Mouse (Mus musculus) midbrain, embryonic 13.5 days (tissue): ENCODE data around the gene Gm20458. TPM values are rescaled to one million over a fixed set of nuclear protein-coding genes. Genes with fewer than 3 reads are reported as not detected.

Experiments used
- ATAC-seq: fragments of 200-750 bp; cut with Nextera tagmentation; 2 replicates; pipeline ENCODE4 v1.8.0; 2017; ENCODE audit warnings: mild to moderate bottlenecking, moderate TSS enrichment, moderate library complexity
- H3K27ac ChIP-seq: fragments of 300-500 bp; sonication (generic); 2 replicates; pipeline ENCODE4 v1.5.1; 2015; ENCODE audit warnings: inconsistent platforms, mild to moderate bottlenecking, moderate library complexity
- H3K27me3 ChIP-seq: fragments of 300-500 bp; sonication (generic); 2 replicates; pipeline ENCODE4 v1.6.1; 2015; ENCODE audit warnings: mild to moderate bottlenecking, inconsistent platforms
- H3K36me3 ChIP-seq: fragments of 300-500 bp; sonication (generic); 2 replicates; pipeline ENCODE4 v1.6.1; 2015; ENCODE audit warnings: mild to moderate bottlenecking, inconsistent platforms
- H3K4me1 ChIP-seq: fragments of 300-500 bp; sonication (generic); replicated peaks from 2 replicates; pipeline ENCODE4 v1.6.1; 2015; ENCODE audit warnings: inconsistent platforms
- H3K4me2 ChIP-seq: fragments of 300-500 bp; sonication (generic); replicated peaks from 2 replicates; pipeline ENCODE4 v1.6.1; 2015; ENCODE audit warnings: moderate library complexity, mild to moderate bottlenecking, inconsistent platforms
- H3K4me3 ChIP-seq: fragments of 300-500 bp; sonication (generic); replicated peaks from 2 replicates; pipeline ENCODE4 v1.5.1; 2015; ENCODE audit warnings: mild to moderate bottlenecking, inconsistent platforms
- H3K9ac ChIP-seq: fragments of 300-500 bp; sonication (generic); replicated peaks from 2 replicates; pipeline ENCODE4 v1.6.1; 2015; ENCODE audit warnings: mild to moderate bottlenecking, inconsistent platforms
- H3K9me3 ChIP-seq: fragments of 300-500 bp; sonication (generic); 2 replicates; pipeline ENCODE4 v1.6.1; 2016; ENCODE audit warnings: mild to moderate bottlenecking, inconsistent platforms
- WGBS: fragments of 180-500 bp; shearing (Covaris S2); methylation state at CpG from one replicate; pipeline ENCODE4 v1.1.7; 2015; 5-methylcytosine and 5-hydroxymethylcytosine counted together
- polyA plus RNA-seq: library from polyadenylated mRNA; unstranded; fragments of >200 nt; fragmentation: Nextera tagmentation; extraction: Ambion mirVana; gene quantifications from 2 replicates; pipeline ENCODE4 v1.2.1, GENCODE M21; 2015

Gm20458 gene
- polyA plus RNA-seq, 1 experiment from 2014 or later, result 5.2 TPM

- no peaks in the 10 kb centered on the region for H3K27me3 ChIP-seq
- H3K36me3 ChIP-seq, result peaks cover 1% of the 10 kb centered on the region; the same call in 1 of the 2 replicates
- H3K9me3 ChIP-seq, result no peaks in the 10 kb centered on the region
- H3K9ac ChIP-seq, result no peak overlapping the region
- peaks cover 24% of the 10 kb centered on the region for H3K4me1 ChIP-seq
- no peak overlapping the region for H3K27ac ChIP-seq
- H3K4me2 ChIP-seq, result no peak overlapping the region
- 68% methylated on average over 7 of the region's 7 CpGs for WGBS
- no peak for ATAC-seq
- no peak overlapping the region for H3K4me3 ChIP-seq
Observed at GRCm38 (mm10) chr2:164457942-164458341, 2.8 kb upstream of the Gm20458 start.

GRCm38 (mm10) chr2:164458535-164458934, 2.2 kb upstream of the Gm20458 start:
- Histone ChIP-seq H3K27me3 (no peaks in the 10 kb centered on the region), H3K4me2 (no peak overlapping the region), H3K36me3 (peaks cover 6% of the 10 kb centered on the region), H3K4me1 (peaks cover 25% of the 10 kb centered on the region), H3K4me3 (no peak overlapping the region), H3K27ac (no peak overlapping the region), H3K9me3 (no peaks in the 10 kb centered on the region), H3K9ac (no peak overlapping the region)
- no peak for ATAC-seq
- WGBS, result 88% methylated on average over 8 of the region's 8 CpGs

- Histone ChIP-seq H3K27ac (no peak overlapping the region), H3K4me3 (no peak overlapping the region), H3K9ac (no peak overlapping the region), H3K4me1 (peaks cover 15% of the 10 kb centered on the region), H3K9me3 (no peaks in the 10 kb centered on the region), H3K4me2 (no peak overlapping the region), H3K36me3 (peaks cover 65% of the 10 kb centered on the region), H3K27me3 (no peaks in the 10 kb centered on the region)
- ATAC-seq, result no peak
Observed at GRCm38 (mm10) chr2:164465161-164465560, 4.4 kb downstream of the Gm20458 start.

- Histone ChIP-seq H3K27me3 (no peaks in the 10 kb centered on the region), H3K4me3 (no peak overlapping the region), H3K4me1 (peaks cover 13% of the 10 kb centered on the region), H3K36me3 (peaks cover 75% of the 10 kb centered on the region), H3K9me3 (no peaks in the 10 kb centered on the region), H3K4me2 (no peak overlapping the region), H3K9ac (no peak overlapping the region), H3K27ac (no peak overlapping the region)
- WGBS, result 88% methylated on average over 5 of the region's 5 CpGs
- ATAC-seq, result no peak
Observed at GRCm38 (mm10) chr2:164466787-164467186, 6.0 kb downstream of the Gm20458 start.

GRCm38 (mm10) chr2:164470254-164470653, 9.5 kb downstream of the Gm20458 start:
- WGBS, result 31% methylated on average over 10 of the region's 10 CpGs
- ATAC-seq, result no peak
- Histone ChIP-seq H3K4me2 (no peak overlapping the region), H3K9ac (no peak overlapping the region), H3K4me3 (no peak overlapping the region), H3K27me3 (no peaks in the 10 kb centered on the region), H3K27ac (no peak overlapping the region), H3K9me3 (no peaks in the 10 kb centered on the region), H3K36me3 (peaks cover 78% of the 10 kb centered on the region), H3K4me1 (no peaks in the 10 kb centered on the region)

- Histone ChIP-seq H3K9me3 (no peaks in the 10 kb centered on the region), H3K27me3 (no peaks in the 10 kb centered on the region), H3K4me1 (no peaks in the 10 kb centered on the region), H3K4me2 (no peak within 1 kb of the TSS), H3K27ac (no peak within 1 kb of the TSS), H3K36me3 (peaks cover 66% of the 10 kb centered on the region), H3K9ac (no peak within 1 kb of the TSS), H3K4me3 (no peak within 1 kb of the TSS)
- no peak for ATAC-seq
- WGBS, result 81% methylated on average over 6 of the region's 6 CpGs
Observed at GRCm38 (mm10) chr2:164473624-164474023, 12.9 kb downstream of the Gm20458 start, which contains the start of gene Trp53tg5. Trp53tg5 (minus strand) TSS chr2:164473724.

GRCm38 (mm10) chr2:164485681-164486257, 25.0 kb downstream of the Gm20458 start, which contains the start of gene Dbndd2:
Dbndd2 (plus strand) TSS chr2:164486106.
- H3K27ac ChIP-seq, result no peak within 1 kb of the TSS
- peaks cover 19% of the 10 kb centered on the region for H3K4me1 ChIP-seq
- peaks cover 39% of the 10 kb centered on the region for H3K27me3 ChIP-seq
- peaks cover 7% of the 10 kb centered on the region for H3K36me3 ChIP-seq
- under 1% methylated on average over 26 of the region's 26 CpGs for WGBS
- H3K9ac ChIP-seq, result peak within 1 kb of the TSS; percentile 75
- H3K4me2 ChIP-seq, result peak within 1 kb of the TSS; percentile 100
- peak; percentile 59 for ATAC-seq
- peak within 1 kb of the TSS; percentile 74 for H3K4me3 ChIP-seq
- H3K9me3 ChIP-seq, result no peaks in the 10 kb centered on the region

GRCm38 (mm10) chr2:164486258-164487114, 25.7 kb downstream of the Gm20458 start:
- Histone ChIP-seq H3K4me2 (peak overlapping the region; percentile 100), H3K27ac (no peak overlapping the region), H3K27me3 (peaks cover 39% of the 10 kb centered on the region), H3K4me1 (peaks cover 19% of the 10 kb centered on the region), H3K4me3 (peak overlapping the region; percentile 74), H3K36me3 (peaks cover 7% of the 10 kb centered on the region), H3K9ac (peak overlapping the region; percentile 75), H3K9me3 (no peaks in the 10 kb centered on the region)
- ATAC-seq, result peak; percentile 64
- WGBS, result under 1% methylated on average over 75 of the region's 90 CpGs

- H3K9me3 ChIP-seq, result no peaks in the 10 kb centered on the region
- peaks cover 39% of the 10 kb centered on the region for H3K27me3 ChIP-seq
- no peak overlapping the region for H3K27ac ChIP-seq
- peak; percentile 25; the same call in 1 of the 2 replicates for ATAC-seq
- peak overlapping the region; percentile 74 for H3K4me3 ChIP-seq
- 13% methylated on average over 11 of the region's 11 CpGs for WGBS
- H3K4me1 ChIP-seq, result peaks cover 19% of the 10 kb centered on the region
- H3K9ac ChIP-seq, result peak overlapping the region; percentile 75
- H3K4me2 ChIP-seq, result peak overlapping the region; percentile 100
- peaks cover 7% of the 10 kb centered on the region for H3K36me3 ChIP-seq
Observed at GRCm38 (mm10) chr2:164487115-164487527, 26.4 kb downstream of the Gm20458 start.

- Histone ChIP-seq H3K4me2 (no peak overlapping the region), H3K9me3 (no peaks in the 10 kb centered on the region), H3K4me1 (peaks cover 19% of the 10 kb centered on the region), H3K9ac (no peak overlapping the region), H3K27ac (no peak overlapping the region), H3K4me3 (no peak overlapping the region), H3K36me3 (peaks cover 7% of the 10 kb centered on the region), H3K27me3 (peaks cover 39% of the 10 kb centered on the region)
- ATAC-seq, result no peak
- 67% methylated on average over 9 of the region's 9 CpGs for WGBS
Observed at GRCm38 (mm10) chr2:164487812-164488211, 27.0 kb downstream of the Gm20458 start.

- H3K4me3 ChIP-seq, result no peak overlapping the region
- H3K9ac ChIP-seq, result no peak overlapping the region
- H3K4me1 ChIP-seq, result peaks cover 17% of the 10 kb centered on the region
- no peak overlapping the region for H3K4me2 ChIP-seq
- H3K27me3 ChIP-seq, result no peaks in the 10 kb centered on the region
- H3K9me3 ChIP-seq, result no peaks in the 10 kb centered on the region
- peaks cover 8% of the 10 kb centered on the region for H3K36me3 ChIP-seq
- no peak overlapping the region for H3K27ac ChIP-seq
- 48% methylated on average over 2 of the region's 2 CpGs for WGBS
- ATAC-seq, result no peak
Observed at GRCm38 (mm10) chr2:164494126-164494525, 33.4 kb downstream of the Gm20458 start.

- ATAC-seq, result no peak
- H3K27me3 ChIP-seq, result no peaks in the 10 kb centered on the region
- H3K4me3 ChIP-seq, result peak overlapping the region; percentile 96; the same call in 1 of the 2 replicates
- peaks cover 21% of the 10 kb centered on the region for H3K36me3 ChIP-seq
- peak overlapping the region; percentile 100 for H3K4me2 ChIP-seq
- H3K27ac ChIP-seq, result no peak overlapping the region
- H3K9ac ChIP-seq, result no peak overlapping the region
- 55% methylated on average over 1 of the region's 1 CpGs for WGBS
- no peaks in the 10 kb centered on the region for H3K9me3 ChIP-seq
- peaks cover 19% of the 10 kb centered on the region for H3K4me1 ChIP-seq
Observed at GRCm38 (mm10) chr2:164496331-164496730, 35.6 kb downstream of the Gm20458 start.
